Mouse (Mus musculus): ENCODE results near the gene Dnah17. TPM values are rescaled to one million over a fixed set of nuclear protein-coding genes. Genes with fewer than 3 reads are reported as not detected.

Dnah17 gene
- polyA plus RNA-seq, 1 experiment from 2014 or later: 0.23 TPM

DNA sequence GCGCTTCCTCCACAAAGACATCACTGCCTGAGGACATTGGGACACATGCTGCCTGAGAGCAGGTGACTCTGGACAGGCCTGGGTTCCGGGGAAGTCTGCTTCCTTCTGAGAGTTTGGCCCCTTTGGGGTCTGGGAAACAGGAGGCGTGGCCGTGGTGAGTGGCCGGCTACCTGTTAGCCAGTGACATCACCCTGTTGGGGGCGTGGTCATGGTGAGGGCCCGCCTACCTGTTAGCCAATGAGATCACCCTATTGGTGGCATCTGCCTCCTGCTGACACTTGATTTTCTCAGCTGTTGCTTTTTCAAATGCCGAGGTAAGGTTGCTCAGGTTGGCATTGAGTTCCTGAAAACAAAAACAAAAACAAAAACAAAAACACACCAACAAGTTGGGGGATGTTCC lies 80.8 kb downstream of the Dnah17 start:
- Histone ChIP-seq H3K4me1 (replicated peaks) (no peaks in the 10 kb centered on the region), H3K9me3 (no peaks in the 10 kb centered on the region)
- ATAC-seq (ENCODE audit: low FRiP score, low read depth): no peak

DNA sequence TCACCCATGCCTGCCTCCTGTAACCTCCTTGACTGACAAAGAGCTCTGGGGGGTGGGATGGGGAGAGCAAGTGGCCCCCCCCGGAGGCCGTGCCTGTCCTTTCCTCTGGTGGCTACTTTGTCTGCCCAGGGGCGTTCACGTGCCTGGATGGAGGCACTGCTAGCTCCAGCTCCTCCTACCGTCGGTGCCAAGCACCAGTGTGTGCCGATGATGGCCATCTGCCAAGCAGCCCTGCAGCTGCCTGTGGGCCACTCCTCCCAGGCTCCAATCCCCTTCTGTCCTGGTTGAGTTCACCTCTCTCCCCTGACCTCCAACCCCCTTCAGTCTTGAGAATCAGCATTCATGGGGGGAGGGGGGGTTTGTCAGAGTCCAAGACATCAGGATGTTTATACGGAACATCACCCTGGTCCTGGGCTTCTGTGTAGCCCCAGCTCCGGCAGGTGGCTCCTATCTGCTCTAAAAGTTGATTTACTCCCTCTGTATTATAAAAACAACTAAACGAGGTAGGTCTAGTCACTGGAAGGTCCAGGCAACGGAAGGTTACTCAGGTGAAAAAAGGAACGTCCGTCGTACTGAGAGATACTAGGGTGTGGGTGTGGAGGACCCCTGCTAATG lies 87.0 kb downstream of the Dnah17 start:
- Histone ChIP-seq H3K27me3 (no peaks in the 10 kb centered on the region), H3K36me3 (no peaks in the 10 kb centered on the region), H3K4me2 (no peak overlapping the region), H3K9me3 (no peaks in the 10 kb centered on the region), H3K9ac (no peak overlapping the region), H3K4me3 (no peak overlapping the region), H3K27ac (replicated peaks) (no peak overlapping the region), H3K4me1 (replicated peaks) (peaks cover 8% of the 10 kb centered on the region)
- whole genome bisulfite sequencing: 50% methylated on average over 14 of the region's 14 CpGs
- 0 out of 2 replicates have a peak, but pooled peaks have one; percentile 58 for ATAC-seq (ENCODE audit: low FRiP score, low read depth)

More for the DNA sequence above, 80.8 kb downstream of the Dnah17 start:
- H3K27me3 ChIP-seq: no peaks in the 10 kb centered on the region
- H3K27ac ChIP-seq (replicated peaks): no peak overlapping the region
- H3K36me3 ChIP-seq: no peaks in the 10 kb centered on the region
- no peak overlapping the region for H3K4me2 ChIP-seq
- H3K9ac ChIP-seq: no peak overlapping the region
- 36% methylated on average over 8 of the region's 8 CpGs for WGBS
- H3K4me3 ChIP-seq: no peak overlapping the region

DNA sequence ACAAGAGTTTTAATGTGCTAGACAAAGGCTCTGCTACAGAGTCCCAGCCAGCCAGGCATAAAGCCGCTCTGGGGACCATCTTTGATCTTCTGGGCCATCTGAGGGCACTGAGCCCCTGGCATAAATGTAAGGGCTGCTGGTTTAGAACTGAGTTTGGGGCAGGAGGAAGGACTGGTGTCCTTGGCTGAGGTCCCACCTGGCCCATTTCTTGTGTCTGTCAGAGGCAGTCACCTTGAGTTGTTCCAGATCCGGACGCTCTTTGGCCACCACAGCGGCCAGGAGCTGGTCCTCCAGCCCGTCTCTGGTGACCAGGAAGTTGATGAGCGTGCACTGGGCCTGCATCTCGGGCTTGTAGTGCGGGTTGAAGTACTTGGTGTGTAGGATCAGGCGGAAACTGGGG lies 87.6 kb downstream of the Dnah17 start:
- H3K4me1 ChIP-seq (replicated peaks): peaks cover 8% of the 10 kb centered on the region
- no peak overlapping the region for H3K27ac ChIP-seq (replicated peaks)
- no peaks in the 10 kb centered on the region for H3K27me3 ChIP-seq
- H3K9ac ChIP-seq: no peak overlapping the region
- no peaks in the 10 kb centered on the region for H3K9me3 ChIP-seq
- no peak overlapping the region for H3K4me2 ChIP-seq
- no peaks in the 10 kb centered on the region for H3K36me3 ChIP-seq
- no peak for ATAC-seq (ENCODE audit: low FRiP score, low read depth)
- 94% methylated on average over 9 of the region's 9 CpGs for WGBS
- H3K4me3 ChIP-seq: no peak overlapping the region

DNA sequence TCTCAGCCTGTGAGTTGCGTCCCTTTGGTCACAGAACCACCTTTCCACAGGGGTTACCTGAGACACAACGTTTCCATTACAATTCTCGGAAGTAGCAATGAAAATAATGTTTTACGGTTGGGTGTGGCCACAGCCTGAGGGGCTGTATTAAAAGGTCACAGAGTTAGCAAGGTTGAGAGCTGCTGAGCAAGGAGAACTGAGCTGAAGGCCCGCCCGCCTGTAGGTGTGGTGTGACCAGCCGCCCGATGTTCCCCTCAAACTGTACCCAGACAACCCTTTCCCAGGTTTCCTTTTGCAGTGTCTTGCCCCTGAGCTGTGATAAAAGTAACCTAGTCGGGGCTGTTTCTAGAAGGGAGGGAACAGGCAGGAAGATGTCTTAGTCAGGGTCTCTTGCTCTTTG lies 95.4 kb downstream of the Dnah17 start:
- WGBS: 87% methylated on average over 9 of the region's 9 CpGs

DNA sequence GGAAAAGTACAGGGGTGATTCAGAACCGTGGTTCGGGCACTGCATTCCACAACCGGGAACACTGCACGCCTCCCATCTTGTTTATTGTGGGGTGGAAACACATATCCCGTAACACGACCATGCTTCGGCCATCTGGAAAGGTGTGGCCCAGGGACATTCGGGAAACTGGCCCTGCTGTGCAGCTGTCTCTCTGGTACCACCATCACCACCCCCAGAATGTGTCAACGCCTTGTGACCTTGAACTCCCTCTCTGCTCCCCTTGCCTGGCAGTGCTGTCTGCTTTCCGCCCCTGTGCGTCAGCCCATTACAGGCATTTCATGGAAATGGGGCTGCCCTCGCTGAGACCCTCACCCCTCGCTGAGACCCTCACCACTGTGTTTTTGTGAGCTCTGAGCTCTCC lies 96.0 kb downstream of the Dnah17 start:
- Histone ChIP-seq H3K9me3 (no peaks in the 10 kb centered on the region), H3K27me3 (no peaks in the 10 kb centered on the region), H3K4me3 (no peak overlapping the region), H3K4me2 (no peak overlapping the region), H3K4me1 (replicated peaks) (no peaks in the 10 kb centered on the region), H3K9ac (no peak overlapping the region), H3K36me3 (peaks cover 8% of the 10 kb centered on the region), H3K27ac (replicated peaks) (no peak overlapping the region)
- ATAC-seq (ENCODE audit: low FRiP score, low read depth): no peak
- WGBS: 92% methylated on average over 13 of the region's 13 CpGs

More for the DNA sequence above, 95.4 kb downstream of the Dnah17 start:
- no peaks in the 10 kb centered on the region for H3K9me3 ChIP-seq
- H3K36me3 ChIP-seq: peaks cover 8% of the 10 kb centered on the region
- no peak overlapping the region for H3K4me2 ChIP-seq
- no peak overlapping the region for H3K4me3 ChIP-seq
- H3K9ac ChIP-seq: no peak overlapping the region
- ATAC-seq (ENCODE audit: low FRiP score, low read depth): no peak
- no peaks in the 10 kb centered on the region for H3K27me3 ChIP-seq
- H3K4me1 ChIP-seq (replicated peaks): no peaks in the 10 kb centered on the region
- H3K27ac ChIP-seq (replicated peaks): no peak overlapping the region

GRCm38 (mm10) chr11:118031134-118031533 lies 99.3 kb downstream of the Dnah17 start:
- 93% methylated on average over 9 of the region's 9 CpGs for WGBS
- no peaks in the 10 kb centered on the region for H3K27me3 ChIP-seq
- no peaks in the 10 kb centered on the region for H3K4me1 ChIP-seq (replicated peaks)
- no peak overlapping the region for H3K4me2 ChIP-seq
- no peak overlapping the region for H3K27ac ChIP-seq (replicated peaks)
- peaks cover 8% of the 10 kb centered on the region for H3K36me3 ChIP-seq
- no peaks in the 10 kb centered on the region for H3K9me3 ChIP-seq
- no peak for ATAC-seq (ENCODE audit: low FRiP score, low read depth)
- H3K4me3 ChIP-seq: no peak overlapping the region
- H3K9ac ChIP-seq: no peak overlapping the region

DNA sequence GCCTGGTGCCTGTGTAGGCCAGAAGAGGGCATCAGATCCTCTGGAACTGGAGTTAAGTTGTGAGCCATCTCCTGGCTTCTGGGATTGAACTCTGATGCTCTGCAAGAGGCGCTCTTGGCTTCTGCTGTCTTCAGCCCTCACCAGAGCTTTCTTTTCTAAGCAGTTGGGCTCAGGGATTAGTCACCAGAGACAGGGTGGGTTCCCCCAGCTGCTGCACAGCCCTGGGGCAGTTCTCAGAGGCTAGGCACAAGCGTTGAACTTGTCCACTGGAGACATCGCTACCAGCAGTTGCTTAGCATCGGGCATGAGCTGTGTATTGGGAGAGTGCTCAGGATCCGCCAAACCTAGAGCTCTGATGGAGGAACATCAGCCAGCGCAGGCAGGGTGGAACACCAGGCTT lies 101.3 kb downstream of the Dnah17 start:
- no peak for ATAC-seq (ENCODE audit: low FRiP score, low read depth)
- Histone ChIP-seq H3K27ac (replicated peaks) (no peak overlapping the region), H3K36me3 (peaks cover 8% of the 10 kb centered on the region), H3K4me3 (no peak overlapping the region), H3K9me3 (no peaks in the 10 kb centered on the region), H3K4me1 (replicated peaks) (no peaks in the 10 kb centered on the region), H3K27me3 (no peaks in the 10 kb centered on the region), H3K4me2 (no peak overlapping the region), H3K9ac (no peak overlapping the region)
- 94% methylated on average over 6 of the region's 6 CpGs for WGBS

DNA sequence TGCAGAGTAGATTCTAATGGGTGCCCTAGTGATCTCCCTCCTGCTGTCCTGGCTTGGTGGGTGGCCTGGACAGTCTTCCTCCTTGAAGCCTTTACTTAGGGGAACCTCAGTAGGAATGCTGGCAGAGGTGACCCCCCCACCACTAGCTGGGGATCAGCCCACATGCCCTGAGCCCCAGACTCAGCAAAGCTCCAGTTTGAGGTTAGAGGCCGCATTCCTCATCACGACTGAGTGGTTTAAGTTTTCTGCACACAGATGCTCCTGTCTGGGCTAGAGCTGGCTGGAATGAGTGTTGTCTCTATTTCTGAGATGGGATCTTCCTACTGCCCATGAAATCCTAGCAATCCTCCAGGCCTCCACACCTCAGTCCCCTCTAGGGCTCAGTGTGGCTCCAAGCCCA lies 106.3 kb downstream of the Dnah17 start:
- 81% methylated on average over 2 of the region's 2 CpGs for WGBS
- H3K4me1 ChIP-seq (replicated peaks): no peaks in the 10 kb centered on the region
- H3K27ac ChIP-seq (replicated peaks): no peak overlapping the region
- no peak for ATAC-seq (ENCODE audit: low FRiP score, low read depth)
- H3K9ac ChIP-seq: no peak overlapping the region
- H3K36me3 ChIP-seq: 0 out of 2 replicates have a peak, but pooled peaks cover 10% of the 10 kb centered on the region
- H3K9me3 ChIP-seq: no peaks in the 10 kb centered on the region
- no peak overlapping the region for H3K4me2 ChIP-seq
- H3K4me3 ChIP-seq: no peak overlapping the region
- H3K27me3 ChIP-seq: no peaks in the 10 kb centered on the region

DNA sequence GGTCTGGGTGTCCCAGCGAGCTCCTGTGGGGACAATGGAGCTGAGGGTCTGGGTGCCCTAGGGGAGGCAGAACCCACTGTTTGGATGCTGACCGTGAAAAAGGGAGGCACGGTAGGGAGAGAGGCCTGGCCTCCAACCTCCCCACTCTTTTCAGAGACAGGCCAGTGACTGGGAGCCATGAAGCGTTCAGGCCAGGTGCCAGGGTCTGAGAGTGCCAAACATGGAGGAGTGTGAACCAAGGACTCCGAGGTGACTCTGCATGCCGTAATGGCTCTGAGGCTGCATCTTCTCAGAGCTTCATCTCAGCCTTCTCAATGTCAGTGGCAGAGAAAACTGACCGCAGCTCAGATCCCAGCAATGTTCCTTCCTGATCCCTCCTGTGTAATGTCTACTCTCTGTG lies 107.0 kb downstream of the Dnah17 start:
- H3K27ac ChIP-seq (replicated peaks): no peak overlapping the region
- no peaks in the 10 kb centered on the region for H3K9me3 ChIP-seq
- no peak overlapping the region for H3K4me3 ChIP-seq
- no peak overlapping the region for H3K4me2 ChIP-seq
- H3K27me3 ChIP-seq: no peaks in the 10 kb centered on the region
- WGBS: 95% methylated on average over 7 of the region's 7 CpGs
- peaks cover 12% of the 10 kb centered on the region; the same call in 1 of the 2 replicates for H3K36me3 ChIP-seq
- no peak overlapping the region for H3K9ac ChIP-seq
- no peak for ATAC-seq (ENCODE audit: low FRiP score, low read depth)
- no peaks in the 10 kb centered on the region for H3K4me1 ChIP-seq (replicated peaks)

DNA sequence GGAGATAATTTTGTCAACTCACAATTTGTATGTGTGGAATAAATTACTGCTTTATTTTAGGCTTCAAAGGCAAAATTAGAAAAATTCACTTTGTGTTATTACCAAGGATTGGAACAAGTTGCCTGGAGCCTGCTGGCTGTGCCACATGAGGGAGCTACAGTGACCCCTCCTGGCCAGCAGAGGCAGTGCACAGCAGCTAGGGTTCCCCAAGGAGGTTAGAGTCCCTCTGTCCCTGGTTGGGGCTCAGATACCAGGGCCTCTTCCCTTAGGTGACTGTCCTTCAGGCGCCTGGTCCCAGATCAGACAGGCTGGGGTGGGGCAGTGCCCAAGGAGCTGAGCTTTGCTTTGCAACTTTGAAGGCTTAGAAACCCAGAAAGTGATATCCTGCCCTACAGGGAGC lies 108.6 kb downstream of the Dnah17 start:
- no peak overlapping the region for H3K4me3 ChIP-seq
- ATAC-seq (ENCODE audit: low FRiP score, low read depth): no peak
- H3K36me3 ChIP-seq: peaks cover 19% of the 10 kb centered on the region; the same call in 1 of the 2 replicates
- no peak overlapping the region for H3K27ac ChIP-seq (replicated peaks)
- no peak overlapping the region for H3K9ac ChIP-seq
- no peaks in the 10 kb centered on the region for H3K4me1 ChIP-seq (replicated peaks)
- H3K27me3 ChIP-seq: no peaks in the 10 kb centered on the region
- no peak overlapping the region for H3K4me2 ChIP-seq
- H3K9me3 ChIP-seq: no peaks in the 10 kb centered on the region
- 53% methylated on average over 1 of the region's 1 CpGs for WGBS

DNA sequence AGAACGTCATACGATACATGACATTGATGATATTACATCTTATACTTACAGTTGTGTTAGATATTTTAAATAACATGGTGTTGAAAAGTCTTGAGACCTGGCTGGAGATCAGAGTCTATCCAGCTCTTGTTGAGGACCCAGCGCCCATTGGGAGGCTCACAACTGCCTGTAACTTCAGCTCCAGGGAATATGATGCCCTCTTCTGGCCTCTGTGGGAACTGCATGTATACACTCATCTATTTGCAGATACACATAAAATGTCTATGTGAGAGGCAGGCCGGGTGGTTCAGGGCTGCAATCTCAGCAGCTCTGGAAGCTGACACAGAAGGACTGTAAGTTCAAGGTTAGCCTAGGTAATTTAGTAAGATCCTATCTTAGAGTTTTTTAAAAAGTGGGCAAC lies 112.1 kb downstream of the Dnah17 start:
- 95% methylated on average over 4 of the region's 4 CpGs for WGBS
- Histone ChIP-seq H3K4me1 (replicated peaks) (no peaks in the 10 kb centered on the region), H3K36me3 (peaks cover 16% of the 10 kb centered on the region; the same call in 1 of the 2 replicates), H3K9ac (no peak overlapping the region), H3K4me3 (no peak overlapping the region), H3K9me3 (no peaks in the 10 kb centered on the region), H3K4me2 (no peak overlapping the region), H3K27me3 (no peaks in the 10 kb centered on the region), H3K27ac (replicated peaks) (no peak overlapping the region)
- no peak for ATAC-seq (ENCODE audit: low FRiP score, low read depth)

DNA sequence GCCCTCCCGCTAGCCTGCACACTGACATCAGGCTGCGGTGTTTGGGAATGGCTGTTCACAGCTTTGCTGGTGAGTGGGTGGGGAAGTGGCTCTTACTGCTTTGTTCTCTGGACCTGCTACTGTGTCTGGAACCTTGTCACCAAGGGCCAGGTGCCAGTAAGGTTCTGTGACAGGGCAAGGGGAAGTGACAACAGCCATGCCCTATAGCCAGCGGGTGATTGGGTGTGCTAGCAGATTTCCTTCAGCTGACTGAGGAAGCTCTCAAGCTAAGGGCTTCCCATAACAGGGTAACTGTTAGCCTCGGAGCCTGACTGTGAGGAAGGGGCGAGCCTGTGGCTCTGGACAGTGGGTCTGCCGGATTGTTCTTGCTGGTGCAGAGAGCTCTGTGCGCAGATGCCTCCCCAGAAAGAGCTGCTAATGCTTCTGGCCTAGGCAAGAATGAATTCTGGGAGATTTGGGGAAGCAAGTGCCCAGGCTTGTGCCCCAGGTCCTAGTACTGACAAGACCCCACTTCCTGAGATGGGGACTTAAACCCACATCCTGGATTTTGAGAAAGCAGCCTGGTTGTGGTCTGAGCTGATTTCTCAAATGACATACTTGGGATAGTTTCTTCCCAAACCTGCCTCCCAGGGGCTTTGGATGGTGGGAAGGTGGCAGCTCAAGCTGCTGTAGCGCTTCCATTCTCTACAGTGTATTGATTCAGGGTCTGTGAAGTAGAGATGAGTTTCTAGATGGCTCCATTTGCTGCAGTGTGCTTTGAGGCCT lies 114.9 kb downstream of the Dnah17 start:
- H3K9me3 ChIP-seq: no peaks in the 10 kb centered on the region
- 86% methylated on average over 8 of the region's 8 CpGs for WGBS
- H3K27ac ChIP-seq (replicated peaks): no peak overlapping the region
- H3K9ac ChIP-seq: no peak overlapping the region
- no peak for ATAC-seq (ENCODE audit: low FRiP score, low read depth)
- peaks cover 16% of the 10 kb centered on the region; the same call in 1 of the 2 replicates for H3K36me3 ChIP-seq
- no peaks in the 10 kb centered on the region for H3K27me3 ChIP-seq
- H3K4me3 ChIP-seq: no peak overlapping the region
- H3K4me1 ChIP-seq (replicated peaks): no peaks in the 10 kb centered on the region
- no peak overlapping the region for H3K4me2 ChIP-seq

All from hindbrain, embryonic 15.5 days (tissue).